Mouse (Mus musculus): ENCODE results near the gene Sugt1. TPM values are rescaled to one million over a fixed set of nuclear protein-coding genes. Genes with fewer than 3 reads are reported as not detected.
A peak's percentile ranks its signal among the peaks of the same experiment; 100 is the strongest.

Gene Sugt1
- polyA plus RNA-seq, 1 experiment: 1.7 TPM

GRCm38 (mm10) chr14:79574361-79574760, 13.1 kb upstream of the Sugt1 start:
- H3K36me3 ChIP-seq (replicated peaks; ENCODE audit: low read length): peaks cover 89% of the 10 kb centered on the region
- H3K9me3 ChIP-seq: no peaks in the 10 kb centered on the region
- H3K27me3 ChIP-seq (replicated peaks): no peaks in the 10 kb centered on the region
- H3K4me3 ChIP-seq (replicated peaks): peak overlapping the region; percentile 65
- peaks cover 50% of the 10 kb centered on the region for H3K4me1 ChIP-seq
- TF ChIP-seq FLI1 (IDR thresholded peaks at IDR 0.05; ENCODE audit: low read length) (no peak), GATA1 (IDR thresholded peaks at IDR 0.05; ENCODE audit: borderline replicate concordance, low read length) (no peak; the same call in 2 of the 3 replicates)

DNA sequence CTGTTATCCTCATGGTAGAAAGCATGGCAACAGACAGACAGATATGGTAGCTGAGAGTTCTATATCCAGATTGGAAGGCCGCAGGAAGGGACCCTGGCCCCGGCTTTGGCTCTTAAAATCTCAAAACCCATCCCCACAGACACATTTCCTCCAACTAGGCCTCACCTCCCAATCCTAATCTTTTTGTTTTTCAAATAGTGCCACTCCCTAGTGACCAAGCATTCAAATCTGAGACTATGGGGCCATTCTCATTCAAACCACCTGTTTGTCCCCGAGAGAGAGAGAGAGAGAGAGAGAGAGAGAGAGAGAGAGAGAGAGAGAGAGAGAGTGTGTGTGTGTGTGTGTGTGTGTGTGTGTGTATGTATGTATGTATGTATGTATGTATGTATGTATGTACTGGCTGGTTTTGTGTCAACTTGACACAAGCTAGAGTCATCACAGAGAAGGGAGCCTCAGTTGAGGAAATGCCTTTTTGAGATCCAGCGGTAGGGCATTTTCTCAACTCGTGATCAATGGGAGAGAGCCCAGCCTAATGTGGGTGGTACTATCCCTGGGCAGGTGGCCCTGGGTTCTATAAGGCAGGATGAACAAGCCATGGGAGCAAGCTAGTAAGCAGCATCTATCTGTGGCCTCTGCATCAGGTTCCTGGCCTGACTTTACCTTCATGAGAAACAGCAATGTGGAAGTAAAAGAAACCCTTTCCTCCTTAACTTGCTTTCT, 3.8 kb upstream of the Sugt1 start:
- H3K4me1 ChIP-seq: peaks cover 23% of the 10 kb centered on the region
- H3K9me3 ChIP-seq: no peaks in the 10 kb centered on the region
- TF ChIP-seq FLI1 (IDR thresholded peaks at IDR 0.05; ENCODE audit: low read length) (no peak), GATA1 (IDR thresholded peaks at IDR 0.05; ENCODE audit: borderline replicate concordance, low read length) (no peak)
- H3K36me3 ChIP-seq (replicated peaks; ENCODE audit: low read length): peaks cover 55% of the 10 kb centered on the region
- H3K27me3 ChIP-seq (replicated peaks): no peaks in the 10 kb centered on the region
- H3K4me3 ChIP-seq (replicated peaks): no peak overlapping the region

DNA sequence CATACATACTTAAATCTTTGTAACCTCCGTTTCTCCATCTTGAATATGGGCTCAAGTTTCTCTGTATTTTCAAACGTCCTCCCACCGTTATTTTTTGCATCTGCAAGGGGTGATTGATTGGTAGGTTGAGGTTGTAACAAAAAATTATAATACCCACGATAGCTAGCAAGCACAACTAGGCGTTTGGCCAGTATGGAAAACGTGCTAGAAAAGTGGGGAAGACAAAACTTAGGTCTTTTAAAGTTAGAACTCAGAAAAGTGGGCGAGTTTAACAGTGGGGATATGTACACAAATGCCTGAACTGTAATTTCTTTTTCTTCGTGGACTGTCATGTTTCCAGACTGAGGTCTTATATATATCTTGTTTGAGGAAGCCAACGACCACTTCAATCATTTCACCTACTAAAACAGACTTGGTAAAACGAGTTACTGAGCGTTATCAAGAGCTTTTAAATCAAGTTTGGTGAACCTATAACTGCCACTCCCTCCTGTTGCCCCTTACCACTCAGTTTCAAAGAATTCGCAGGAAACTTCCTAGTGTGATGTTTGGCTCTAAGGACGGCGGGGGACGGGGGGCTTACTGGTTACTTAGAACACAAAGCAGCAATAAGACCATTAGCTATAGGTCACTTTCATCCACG, 872 bp upstream of the Sugt1 start:
- Histone ChIP-seq H3K4me1 (peaks cover 42% of the 10 kb centered on the region), H3K27me3 (replicated peaks) (no peaks in the 10 kb centered on the region), H3K9me3 (no peaks in the 10 kb centered on the region), H3K4me3 (replicated peaks) (peak overlapping the region; percentile 95), H3K36me3 (replicated peaks; ENCODE audit: low read length) (peaks cover 48% of the 10 kb centered on the region)
- TF ChIP-seq FLI1 (IDR thresholded peaks at IDR 0.05; ENCODE audit: low read length) (no peak), GATA1 (IDR thresholded peaks at IDR 0.05; ENCODE audit: borderline replicate concordance, low read length) (no peak)

- TF ChIP-seq GATA1 (IDR thresholded peaks at IDR 0.05; ENCODE audit: borderline replicate concordance, low read length) (no peak), FLI1 (IDR thresholded peaks at IDR 0.05; ENCODE audit: low read length) (no peak)
- Histone ChIP-seq H3K4me3 (replicated peaks) (peak overlapping the region; percentile 95), H3K27me3 (replicated peaks) (no peaks in the 10 kb centered on the region), H3K9me3 (no peaks in the 10 kb centered on the region), H3K36me3 (replicated peaks; ENCODE audit: low read length) (peaks cover 43% of the 10 kb centered on the region), H3K4me1 (peaks cover 48% of the 10 kb centered on the region)
Measured at GRCm38 (mm10) chr14:79587852-79588229, 350 bp downstream of the Sugt1 start.

- Histone ChIP-seq H3K4me3 (replicated peaks) (peak overlapping the region; percentile 95), H3K36me3 (replicated peaks; ENCODE audit: low read length) (peaks cover 36% of the 10 kb centered on the region), H3K9me3 (no peaks in the 10 kb centered on the region), H3K27me3 (replicated peaks) (no peaks in the 10 kb centered on the region), H3K4me1 (peaks cover 48% of the 10 kb centered on the region)
- TF ChIP-seq GATA1 (IDR thresholded peaks at IDR 0.05; ENCODE audit: borderline replicate concordance, low read length): no peak
- TF ChIP-seq FLI1 (IDR thresholded peaks at IDR 0.05; ENCODE audit: low read length): no peak
Measured at GRCm38 (mm10) chr14:79588534-79588951, 1.1 kb downstream of the Sugt1 start.

DNA sequence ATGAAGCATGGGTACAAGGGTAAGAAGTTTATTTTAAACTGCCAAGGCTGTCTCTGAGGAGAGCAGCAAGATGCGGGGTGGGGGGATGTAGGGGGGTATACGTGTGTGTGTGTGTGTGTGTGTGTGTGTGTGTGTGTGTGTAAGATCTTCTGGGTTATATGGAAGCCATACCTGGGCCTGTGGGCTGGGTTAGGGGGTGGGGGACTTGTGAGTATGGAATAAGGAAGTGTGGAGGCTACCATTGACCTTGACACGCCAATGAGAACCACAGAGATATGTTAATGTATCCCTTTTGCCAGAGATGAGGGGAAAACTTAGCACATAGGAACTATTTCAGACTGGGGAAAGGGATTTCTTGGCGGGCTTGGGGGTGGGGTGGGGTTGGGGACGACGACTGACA, 1.9 kb downstream of the Sugt1 start:
- H3K36me3 ChIP-seq (replicated peaks; ENCODE audit: low read length): peaks cover 39% of the 10 kb centered on the region
- H3K4me1 ChIP-seq: peaks cover 55% of the 10 kb centered on the region

GRCm38 (mm10) chr14:79590916-79591315, 3.4 kb downstream of the Sugt1 start:
- Histone ChIP-seq H3K9me3 (no peaks in the 10 kb centered on the region), H3K4me3 (replicated peaks) (no peak overlapping the region), H3K27me3 (replicated peaks) (no peaks in the 10 kb centered on the region), H3K36me3 (replicated peaks; ENCODE audit: low read length) (peaks cover 50% of the 10 kb centered on the region), H3K4me1 (peaks cover 54% of the 10 kb centered on the region)
- TF ChIP-seq GATA1 (IDR thresholded peaks at IDR 0.05; ENCODE audit: borderline replicate concordance, low read length): no peak
- TF ChIP-seq FLI1 (IDR thresholded peaks at IDR 0.05; ENCODE audit: low read length): no peak

More for the DNA sequence above, 1.9 kb downstream of the Sugt1 start:
- Histone ChIP-seq H3K9me3 (no peaks in the 10 kb centered on the region), H3K27me3 (replicated peaks) (no peaks in the 10 kb centered on the region), H3K4me3 (replicated peaks) (no peak overlapping the region)
- TF ChIP-seq GATA1 (IDR thresholded peaks at IDR 0.05; ENCODE audit: borderline replicate concordance, low read length) (no peak), FLI1 (IDR thresholded peaks at IDR 0.05; ENCODE audit: low read length) (no peak)

DNA sequence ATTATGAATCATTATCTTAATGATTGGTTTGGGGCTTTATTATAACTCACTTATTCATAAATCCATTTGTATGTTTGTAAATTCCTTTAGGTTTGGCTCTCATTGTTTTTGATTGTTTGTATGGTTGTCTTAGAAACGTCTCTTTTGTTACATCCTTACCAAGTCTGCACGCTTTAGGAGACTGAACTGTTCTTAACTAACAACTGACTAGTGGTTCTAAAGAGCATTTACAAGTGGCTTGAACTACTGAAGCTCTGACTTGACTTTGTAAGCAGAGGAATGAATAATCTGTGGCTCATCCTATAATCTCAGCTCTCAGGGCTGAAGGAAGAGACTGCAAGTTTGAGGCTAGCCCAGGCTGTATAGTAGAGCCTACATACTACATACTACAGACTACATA, 4.1 kb downstream of the Sugt1 start:
- peaks cover 57% of the 10 kb centered on the region for H3K36me3 ChIP-seq (replicated peaks; ENCODE audit: low read length)
- H3K4me1 ChIP-seq: peaks cover 47% of the 10 kb centered on the region
- no peak for TF ChIP-seq FLI1 (IDR thresholded peaks at IDR 0.05; ENCODE audit: low read length)
- TF ChIP-seq GATA1 (IDR thresholded peaks at IDR 0.05; ENCODE audit: borderline replicate concordance, low read length): no peak
- no peaks in the 10 kb centered on the region for H3K9me3 ChIP-seq
- no peaks in the 10 kb centered on the region for H3K27me3 ChIP-seq (replicated peaks)
- H3K4me3 ChIP-seq (replicated peaks): no peak overlapping the region

GRCm38 (mm10) chr14:79594069-79594468, 6.6 kb downstream of the Sugt1 start:
- Histone ChIP-seq H3K36me3 (replicated peaks; ENCODE audit: low read length) (peaks cover 81% of the 10 kb centered on the region), H3K4me3 (replicated peaks) (no peak overlapping the region), H3K4me1 (peaks cover 32% of the 10 kb centered on the region), H3K27me3 (replicated peaks) (no peaks in the 10 kb centered on the region), H3K9me3 (no peaks in the 10 kb centered on the region)
- TF ChIP-seq FLI1 (IDR thresholded peaks at IDR 0.05; ENCODE audit: low read length) (no peak), GATA1 (IDR thresholded peaks at IDR 0.05; ENCODE audit: borderline replicate concordance, low read length) (no peak)

GRCm38 (mm10) chr14:79596602-79597001, 9.1 kb downstream of the Sugt1 start:
- Histone ChIP-seq H3K36me3 (replicated peaks; ENCODE audit: low read length) (peaks cover 86% of the 10 kb centered on the region), H3K4me1 (peaks cover 18% of the 10 kb centered on the region), H3K27me3 (replicated peaks) (no peaks in the 10 kb centered on the region), H3K4me3 (replicated peaks) (no peak overlapping the region), H3K9me3 (no peaks in the 10 kb centered on the region)
- TF ChIP-seq GATA1 (IDR thresholded peaks at IDR 0.05; ENCODE audit: borderline replicate concordance, low read length): no peak
- no peak for TF ChIP-seq FLI1 (IDR thresholded peaks at IDR 0.05; ENCODE audit: low read length)
